In genomic region chr7:66749998-66750397, GRCm38 (mm10) we compare ENCODE assay signal across 24 mouse cellular contexts.
"Had no signal": no experiment of that assay in that cellular context is flagged by ENCODE, and none has a peak within 500 bp of the region (broad histone marks: within the 10 kb centered on the region; RNA-seq: fewer than 3 reads in every experiment).

No protein-coding gene starts in this region.

- DNase-seq: kidney, adult 18-20 months; kidney, postnatal 25 days; layer of hippocampus, postnatal 36 days; lung, embryonic 14.5 days; retina, postnatal 1 day; right cerebral cortex, postnatal 25 days; spleen, adult 18-20 months; thymus, adult 2 months; thymus, postnatal 14 days; thymus, postnatal 4 days had no signal

- ATAC-seq: intestine, embryonic 16.5 days; liver, embryonic 12.5 days; lung, postnatal 0 days; midbrain, embryonic 13.5 days; midbrain, embryonic 16.5 days had no signal

- H3K4me3 ChIP-seq: left cerebral cortex, adult 2 months; limb, embryonic 15.5 days; liver, embryonic 12.5 days; liver, embryonic 15.5 days; megakaryocyte, embryonic 14.5 days; midbrain, embryonic 10.5 days; midbrain, embryonic 13.5 days; myocyte; neural tube, embryonic 13.5 days; stomach, embryonic 15.5 days had no signal

- H3K9me3 ChIP-seq: limb, embryonic 15.5 days; liver, embryonic 12.5 days; liver, embryonic 15.5 days; megakaryocyte, embryonic 14.5 days; midbrain, embryonic 10.5 days; midbrain, embryonic 13.5 days; neural tube, embryonic 13.5 days; stomach, embryonic 15.5 days had no signal

- H3K4me2 ChIP-seq: limb, embryonic 15.5 days; liver, embryonic 12.5 days; liver, embryonic 15.5 days; lung, embryonic 14.5 days; midbrain, embryonic 13.5 days; neural tube, embryonic 13.5 days; stomach, embryonic 15.5 days had no signal

- H3K4me1 ChIP-seq: liver, embryonic 12.5 days; liver, embryonic 15.5 days; midbrain, embryonic 10.5 days; midbrain, embryonic 13.5 days; stomach, embryonic 15.5 days had no signal

- H3K27ac ChIP-seq: kidney, postnatal 0 days; left cerebral cortex, adult 2 months; limb, embryonic 15.5 days; liver, embryonic 12.5 days; liver, embryonic 15.5 days; midbrain, embryonic 10.5 days; midbrain, embryonic 13.5 days; neural tube, embryonic 13.5 days; stomach, embryonic 15.5 days had no signal

- H3K27me3 ChIP-seq: limb, embryonic 15.5 days; liver, embryonic 12.5 days; liver, embryonic 15.5 days; midbrain, embryonic 13.5 days; neural tube, embryonic 13.5 days; stomach, embryonic 15.5 days had no signal

- H3K36me3 ChIP-seq: limb, embryonic 15.5 days; liver, embryonic 12.5 days; liver, embryonic 15.5 days; midbrain, embryonic 10.5 days; midbrain, embryonic 13.5 days; neural tube, embryonic 13.5 days; stomach, embryonic 15.5 days had no signal

- H3K9ac ChIP-seq: limb, embryonic 15.5 days; liver, embryonic 12.5 days; liver, embryonic 15.5 days; lung, embryonic 14.5 days; midbrain, embryonic 13.5 days; neural tube, embryonic 13.5 days; stomach, embryonic 15.5 days had no signal
